In the genomic region with DNA sequence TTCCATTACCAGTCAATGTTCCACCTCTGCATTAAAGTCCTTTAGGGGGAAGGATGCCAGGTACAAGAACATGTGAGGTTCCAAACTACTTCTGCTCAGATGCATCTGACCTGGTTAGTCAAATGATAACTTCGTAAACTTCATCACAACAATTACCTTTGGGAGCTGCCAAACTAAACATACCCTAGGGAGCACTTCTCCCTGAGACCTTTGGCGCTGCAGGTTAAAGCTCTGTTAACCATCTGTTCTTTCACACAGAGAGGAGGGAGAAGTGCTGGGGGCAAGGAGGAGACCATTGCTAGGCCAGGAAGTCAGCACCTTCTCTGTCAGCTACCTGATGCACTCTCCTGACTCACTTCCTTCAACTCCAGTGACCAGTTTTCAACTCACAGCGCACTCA, we compare ENCODE assay signal across 28 mouse cellular contexts.
A peak's percentile ranks its signal among the peaks of the same experiment; 100 is the strongest.
DNase-seq lines count a peak whose midpoint lies in the region; ATAC-seq and TF ChIP-seq lines count a peak whose summit lies in the region.
"Had no signal": no experiment of that assay in that cellular context is flagged by ENCODE, and none has a peak within 500 bp of the region (broad histone marks: within the 10 kb centered on the region; RNA-seq: fewer than 3 reads in every experiment).

No protein-coding gene starts in this region.

- no peaks in the 10 kb centered on the region for H3K27me3 ChIP-seq in kidney, adult 2 months (replicated peaks; ENCODE audit: control insufficient read depth, insufficient read depth, low read length)
- H3K27me3 ChIP-seq in stomach, embryonic 15.5 days (replicated peaks) = no peaks in the 10 kb centered on the region
- no peaks in the 10 kb centered on the region for H3K27me3 ChIP-seq in stomach, postnatal 0 days (ENCODE audit: control insufficient read depth, insufficient read depth, low read length)
- H3K27me3 ChIP-seq: CH12.LX; embryonic facial prominence, embryonic 15.5 days; forebrain, embryonic 13.5 days; hindbrain, embryonic 13.5 days; limb, embryonic 13.5 days; liver, embryonic 15.5 days had no signal

- H3K4me1 ChIP-seq in kidney, adult 2 months (ENCODE audit: control insufficient read depth, insufficient read depth, low read length) = peaks cover 29% of the 10 kb centered on the region
- peaks cover 11% of the 10 kb centered on the region for H3K4me1 ChIP-seq in stomach, embryonic 15.5 days
- H3K4me1 ChIP-seq in stomach, postnatal 0 days (replicated peaks; ENCODE audit: control insufficient read depth, insufficient read depth) = no peaks in the 10 kb centered on the region

- no peaks in the 10 kb centered on the region for H3K36me3 ChIP-seq in kidney, adult 2 months (ENCODE audit: control insufficient read depth, insufficient read depth, low read length)
- no peaks in the 10 kb centered on the region for H3K36me3 ChIP-seq in stomach, embryonic 15.5 days
- no peaks in the 10 kb centered on the region for H3K36me3 ChIP-seq in stomach, postnatal 0 days (ENCODE audit: control insufficient read depth, insufficient read depth, low read length)
- H3K36me3 ChIP-seq: embryonic facial prominence, embryonic 10.5 days; embryonic facial prominence, embryonic 15.5 days; hindbrain, embryonic 13.5 days; limb, embryonic 13.5 days; liver, embryonic 15.5 days had no signal

- DNase-seq in kidney, adult 2 months = peak; percentile 72
- no peak for DNase-seq in kidney, postnatal 14 days
- no peak for DNase-seq in layer of hippocampus, adult 2 months (ENCODE audit: low spot score in 2 of 2)
- no peak for DNase-seq in layer of hippocampus, postnatal 25 days (ENCODE audit: extremely low spot score in 1 of 2, low spot score in 1 of 2)
- no peak for DNase-seq in stomach, postnatal 0 days (ENCODE audit: low spot score)
- DNase-seq: adrenal gland, adult 2 months; adrenal gland, postnatal 36 days; cerebellum, adult 8-10 months; cerebellum, postnatal 25 days; gastrocnemius, postnatal 25 days; heart, adult 18-20 months; heart, postnatal 4 days; lung, postnatal 36 days; right cerebral cortex, adult 18-20 months; right cerebral cortex, postnatal 4 days had no signal

- no peak for ATAC-seq in stomach, embryonic 15.5 days (ENCODE audit: insufficient read depth, low FRiP score, low read depth)
- no peak for ATAC-seq in stomach, postnatal 0 days (ENCODE audit: low FRiP score, low TSS enrichment)
- ATAC-seq: activated CD4-positive, CD25-positive, alpha-beta regulatory T cell, adult 4 months; forebrain, embryonic 13.5 days; intestine, postnatal 0 days; midbrain, embryonic 16.5 days had no signal

- no peak overlapping the region for H3K4me2 ChIP-seq in stomach, embryonic 15.5 days
- H3K4me2 ChIP-seq in stomach, postnatal 0 days (replicated peaks; ENCODE audit: low read depth) = no peak overlapping the region
- H3K4me2 ChIP-seq: embryonic facial prominence, embryonic 15.5 days; forebrain, embryonic 13.5 days; heart, embryonic 11.5 days; hindbrain, embryonic 13.5 days; limb, embryonic 13.5 days; liver, embryonic 15.5 days; midbrain, embryonic 11.5 days had no signal

- H3K9me3 ChIP-seq in stomach, embryonic 15.5 days = no peaks in the 10 kb centered on the region
- no peaks in the 10 kb centered on the region for H3K9me3 ChIP-seq in stomach, postnatal 0 days (ENCODE audit: control insufficient read depth, low read length)
- H3K9me3 ChIP-seq: embryonic facial prominence, embryonic 10.5 days; embryonic facial prominence, embryonic 15.5 days; forebrain, embryonic 13.5 days; hindbrain, embryonic 13.5 days; limb, embryonic 13.5 days; liver, embryonic 15.5 days had no signal

- H3K9ac ChIP-seq in stomach, embryonic 15.5 days = no peak overlapping the region
- H3K9ac ChIP-seq in stomach, postnatal 0 days (ENCODE audit: low read length) = no peak overlapping the region
- H3K9ac ChIP-seq: embryonic facial prominence, embryonic 15.5 days; forebrain, embryonic 13.5 days; hindbrain, embryonic 13.5 days; limb, embryonic 13.5 days; liver, embryonic 15.5 days had no signal

- H3K4me3 ChIP-seq in kidney, adult 2 months (ENCODE audit: insufficient read depth, low read depth, low read length) = no peak overlapping the region
- no peak overlapping the region for H3K4me3 ChIP-seq in layer of hippocampus, adult 2 months
- H3K4me3 ChIP-seq in stomach, embryonic 15.5 days (replicated peaks) = no peak overlapping the region
- H3K4me3 ChIP-seq in stomach, postnatal 0 days (ENCODE audit: low read depth, low read length) = no peak overlapping the region
- H3K4me3 ChIP-seq: embryonic facial prominence, embryonic 10.5 days; embryonic facial prominence, embryonic 15.5 days; forebrain, embryonic 13.5 days; hindbrain, embryonic 13.5 days; limb, embryonic 13.5 days; liver, embryonic 15.5 days had no signal

- TF ChIP-seq CTCF in kidney, adult 2 months (conservative IDR thresholded peaks at IDR 0.05; ENCODE audit: insufficient read depth, insufficient read length, low read depth, low read length) = no peak
- no peak for TF ChIP-seq CTCF in layer of hippocampus, adult 2 months (conservative IDR thresholded peaks at IDR 0.05)
- TF ChIP-seq CTCF in stomach, postnatal 0 days (IDR thresholded peaks at IDR 0.05; ENCODE audit: low read depth) = no peak

- WGBS in kidney, adult 2 months = 47% methylated on average over 3 of the region's 3 CpGs
- WGBS in stomach, embryonic 15.5 days = 88% methylated on average over 3 of the region's 3 CpGs
- 71% methylated on average over 3 of the region's 3 CpGs for WGBS in stomach, postnatal 0 days

- TF ChIP-seq EP300 in stomach, postnatal 0 days (optimal IDR thresholded peaks at IDR 0.05) = no peak

- no peak for TF ChIP-seq POLR2A in kidney, adult 2 months (IDR thresholded peaks at IDR 0.05; ENCODE audit: low read depth, low read length)

- H3K27ac ChIP-seq in kidney, adult 2 months (ENCODE audit: insufficient read depth, low read depth, low read length) = peak overlapping the region; percentile 77
- H3K27ac ChIP-seq in layer of hippocampus, adult 2 months = 0 out of 2 replicates have a peak overlapping the region, but pooled peaks have one; percentile 8
- H3K27ac ChIP-seq in stomach, embryonic 15.5 days = peak overlapping the region; percentile 33; the same call in 1 of the 2 replicates
- peak overlapping the region; percentile 13; the same call in 1 of the 2 replicates for H3K27ac ChIP-seq in stomach, postnatal 0 days (replicated peaks)
- H3K27ac ChIP-seq: embryonic facial prominence, embryonic 10.5 days; forebrain, embryonic 13.5 days; hindbrain, embryonic 13.5 days; limb, embryonic 13.5 days; liver, embryonic 15.5 days had no signal

Comparison
In these comparisons a context has a peak if more than half of its experiments do, and no peak if none do; other contexts are left out.
1. H3K27ac ChIP-seq: peak in every context shown above with its lines; median percentile 77 in kidney, adult 2 months; 33 in stomach, embryonic 15.5 days; 13 in stomach, postnatal 0 days; 8 in layer of hippocampus, adult 2 months.